Mouse (Mus musculus): ENCODE measurements around the gene Tbc1d9b.
"Not testable (repeated sequence)": the region's sequence is repeated elsewhere in the genome, so short reads cannot be mapped to it uniquely, and the experiment has no call there.

The Tbc1d9b gene

GRCm38 (mm10) chr11:50139571-50139970, 8.4 kb downstream of the Tbc1d9b start:
- DNase-seq, result no peak

- no peak for DNase-seq
Measured at GRCm38 (mm10) chr11:50145529-50145928, 14.3 kb downstream of the Tbc1d9b start.

GRCm38 (mm10) chr11:50146121-50146520, 14.9 kb downstream of the Tbc1d9b start:
- DNase-seq, result no peak

GRCm38 (mm10) chr11:50147267-50147957, 16.2 kb downstream of the Tbc1d9b start:
- no peak for DNase-seq

- no peak for DNase-seq
Measured at GRCm38 (mm10) chr11:50147958-50148476, 16.8 kb downstream of the Tbc1d9b start.

GRCm38 (mm10) chr11:50149200-50149599, 18.0 kb downstream of the Tbc1d9b start:
- DNase-seq, result no peak

GRCm38 (mm10) chr11:50149603-50150150, 18.5 kb downstream of the Tbc1d9b start:
- no peak for DNase-seq

GRCm38 (mm10) chr11:50151374-50151773, 20.2 kb downstream of the Tbc1d9b start:
- no peak for DNase-seq

GRCm38 (mm10) chr11:50154166-50154565, 23.0 kb downstream of the Tbc1d9b start:
- no peak for DNase-seq

- peak; percentile 43 for DNase-seq
Measured at GRCm38 (mm10) chr11:50154777-50155520, 23.8 kb downstream of the Tbc1d9b start.

GRCm38 (mm10) chr11:50155785-50156184, 24.6 kb downstream of the Tbc1d9b start:
- no peak for DNase-seq

GRCm38 (mm10) chr11:50156725-50157258, 25.6 kb downstream of the Tbc1d9b start:
- no peak for DNase-seq

- no peak for DNase-seq
Measured at GRCm38 (mm10) chr11:50158346-50158745, 27.1 kb downstream of the Tbc1d9b start.

GRCm38 (mm10) chr11:50159347-50159746, 28.2 kb downstream of the Tbc1d9b start:
- DNase-seq, result no peak

- DNase-seq, result no peak
Measured at GRCm38 (mm10) chr11:50161578-50162304, 30.5 kb downstream of the Tbc1d9b start.

GRCm38 (mm10) chr11:50162338-50163050, 31.3 kb downstream of the Tbc1d9b start:
- no peak for DNase-seq

- DNase-seq, result no peak
Measured at GRCm38 (mm10) chr11:50168352-50168751, 37.2 kb downstream of the Tbc1d9b start.

- DNase-seq, result not testable (repeated sequence)
Measured at GRCm38 (mm10) chr11:50174111-50174729, 43.0 kb downstream of the Tbc1d9b start, which contains the start of gene Mrnip. Gene Mrnip (plus strand): TSS chr11:50174444.

- peak; percentile 99 for DNase-seq
Measured at GRCm38 (mm10) chr11:50174730-50175187, 43.6 kb downstream of the Tbc1d9b start.

- no peak for DNase-seq
Measured at GRCm38 (mm10) chr11:50176351-50176750, 45.2 kb downstream of the Tbc1d9b start.

- DNase-seq, result peak; percentile 49
Measured at GRCm38 (mm10) chr11:50177111-50177510, 45.9 kb downstream of the Tbc1d9b start.
